Mouse (Mus musculus): ENCODE results near the gene Tomm40.

- TF ChIP-seq CTCF (IDR thresholded peaks at IDR 0.05; ENCODE audit: low read depth, low read length) (no peak), POLR2A (IDR thresholded peaks at IDR 0.05; ENCODE audit: borderline replicate concordance, low read depth, low read length) (no peak)
Measured at GRCm38 (mm10) chr7:19722754-19723195, 7.5 kb upstream of the Tomm40 start.

All from bone marrow macrophage, adult 2 months (primary cell).